Mouse (Mus musculus): ENCODE measurements around the gene Erh. TPM values are rescaled to one million over a fixed set of nuclear protein-coding genes. Genes with fewer than 3 reads are reported as not detected.

Gene Erh
- polyA plus RNA-seq, 1 experiment from 2014 or later, result 188 TPM

- Histone ChIP-seq H3K27ac (no peak overlapping the region), H3K36me3 (no peaks in the 10 kb centered on the region), H3K4me2 (no peak overlapping the region), H3K9me3 (replicated peaks) (no peaks in the 10 kb centered on the region), H3K9ac (no peak overlapping the region), H3K4me1 (no peaks in the 10 kb centered on the region), H3K4me3 (no peak overlapping the region), H3K27me3 (replicated peaks) (peaks cover 8% of the 10 kb centered on the region; the same call in 1 of the 2 replicates)
- 34% methylated on average over 2 of the region's 2 CpGs for WGBS (ENCODE audit: insufficient replicate concordance)
- no peak for ATAC-seq
Observed at GRCm38 (mm10) chr12:80584973-80585372, 59.2 kb downstream of the Erh start.

Other genes with a start within 250 kb of the Erh start
- gene Dcaf5, start 207.7 kb downstream of the Erh start, polyA plus RNA-seq (2016; fragmentation: Nextera tagmentation; extraction: Ambion mirVana), result 5.1 and 5.6 TPM in 2 replicates
- 10.6 and 10.9 TPM in 2 replicates for gene Exd2, start 181.2 kb downstream of the Erh start, polyA plus RNA-seq (2016; fragmentation: Nextera tagmentation; extraction: Ambion mirVana)
- gene Galnt16, start 126.1 kb downstream of the Erh start, polyA plus RNA-seq (2016; fragmentation: Nextera tagmentation; extraction: Ambion mirVana), result 0.28 and 0.48 TPM in 2 replicates
- 15.3 and 15.7 TPM in 2 replicates for gene Slc39a9, start 458 bp downstream of the Erh start, polyA plus RNA-seq (2016; fragmentation: Nextera tagmentation; extraction: Ambion mirVana)
- 0.44 and 0.66 TPM in 2 replicates for gene Plekhd1, start 48.2 kb upstream of the Erh start, polyA plus RNA-seq (2016; fragmentation: Nextera tagmentation; extraction: Ambion mirVana)
- gene Ccdc177, start 116.3 kb upstream of the Erh start, polyA plus RNA-seq (2016; fragmentation: Nextera tagmentation; extraction: Ambion mirVana), result not detected in 2 replicates
- 15.0 and 15.9 TPM in 2 replicates for gene Susd6, start 146.2 kb upstream of the Erh start, polyA plus RNA-seq (2016; fragmentation: Nextera tagmentation; extraction: Ambion mirVana)